16 mouse cellular contexts compared by ENCODE assay signal in genomic region chr9:25959082-25959481, GRCm38 (mm10).
DNase-seq lines count a peak whose midpoint lies in the region; ATAC-seq and TF ChIP-seq lines count a peak whose summit lies in the region.
"Had no signal": no experiment of that assay in that cellular context is flagged by ENCODE, and none has a peak within 500 bp of the region (broad histone marks: within the 10 kb centered on the region; RNA-seq: fewer than 3 reads in every experiment).

No protein-coding gene starts in this region.

- intact Hi-C loops in left cerebral cortex, postnatal 4 days (cut with DNase I) = no loop called here

- no peak for ATAC-seq in hindbrain, postnatal 0 days
- ATAC-seq in hindbrain, embryonic 13.5 days (ENCODE audit: low FRiP score) = no peak
- ATAC-seq in intestine, embryonic 15.5 days = no peak
- ATAC-seq: liver, postnatal 0 days had no signal

- no peak overlapping the region for H3K4me3 ChIP-seq in hindbrain, postnatal 0 days (ENCODE audit: low read length)
- no peak overlapping the region for H3K4me3 ChIP-seq in hindbrain, embryonic 13.5 days
- H3K4me3 ChIP-seq in intestine, embryonic 15.5 days (replicated peaks) = no peak overlapping the region
- H3K4me3 ChIP-seq: heart, embryonic 13.5 days; hindbrain, embryonic 12.5 days; neural tube, embryonic 13.5 days had no signal

- no peaks in the 10 kb centered on the region for H3K27me3 ChIP-seq in hindbrain, postnatal 0 days (ENCODE audit: insufficient read depth, low read length)
- no peaks in the 10 kb centered on the region for H3K27me3 ChIP-seq in hindbrain, embryonic 13.5 days
- no peaks in the 10 kb centered on the region for H3K27me3 ChIP-seq in intestine, embryonic 15.5 days (replicated peaks)
- H3K27me3 ChIP-seq: CH12.LX; heart, embryonic 13.5 days; hindbrain, embryonic 12.5 days; neural tube, embryonic 13.5 days had no signal

- no peak for TF ChIP-seq CTCF in hindbrain, postnatal 0 days (IDR thresholded peaks at IDR 0.05; ENCODE audit: low read depth)
- TF ChIP-seq CTCF in brain, embryonic 14.5 days (IDR thresholded peaks at IDR 0.05; ENCODE audit: borderline replicate concordance, extremely low read depth, insufficient read depth, insufficient read length) = no peak

- no peak overlapping the region for H3K4me2 ChIP-seq in hindbrain, postnatal 0 days (ENCODE audit: low read depth, low read length)
- no peak overlapping the region for H3K4me2 ChIP-seq in hindbrain, embryonic 13.5 days
- no peak overlapping the region for H3K4me2 ChIP-seq in intestine, embryonic 15.5 days (replicated peaks)
- H3K4me2 ChIP-seq: heart, embryonic 13.5 days; hindbrain, embryonic 12.5 days; neural tube, embryonic 13.5 days had no signal

- H3K4me1 ChIP-seq in hindbrain, postnatal 0 days (ENCODE audit: insufficient read depth, low read length) = no peaks in the 10 kb centered on the region
- H3K4me1 ChIP-seq in hindbrain, embryonic 13.5 days (replicated peaks) = no peaks in the 10 kb centered on the region
- no peaks in the 10 kb centered on the region for H3K4me1 ChIP-seq in intestine, embryonic 15.5 days (replicated peaks)
- H3K4me1 ChIP-seq: heart, embryonic 13.5 days; hindbrain, embryonic 12.5 days; neural tube, embryonic 13.5 days had no signal

- no peak overlapping the region for H3K9ac ChIP-seq in hindbrain, postnatal 0 days (replicated peaks; ENCODE audit: low read length)
- H3K9ac ChIP-seq in hindbrain, embryonic 13.5 days = no peak overlapping the region
- H3K9ac ChIP-seq in intestine, embryonic 15.5 days = no peak overlapping the region
- H3K9ac ChIP-seq: heart, embryonic 13.5 days; hindbrain, embryonic 12.5 days; liver, postnatal 0 days; neural tube, embryonic 13.5 days had no signal

- DNase-seq in hindbrain, postnatal 0 days (ENCODE audit: low spot score) = peak; percentile 66
- peak; percentile 74 for DNase-seq in brain, embryonic 14.5 days (ENCODE audit: low read depth)
- peak; percentile 2 to 38 for DNase-seq in frontal cortex, postnatal 36 days (ENCODE audit: low spot score in 2 of 2)
- peak; percentile 10 for DNase-seq in left cerebral cortex, postnatal 4 days
- DNase-seq in liver = no peak
- DNase-seq: adrenal gland, adult 8-10 months; gastrocnemius, postnatal 25 days; liver, postnatal 0 days; midbrain, embryonic 14.5 days had no signal

- no peaks in the 10 kb centered on the region for H3K36me3 ChIP-seq in hindbrain, postnatal 0 days (ENCODE audit: insufficient read depth, low read length)
- no peaks in the 10 kb centered on the region for H3K36me3 ChIP-seq in hindbrain, embryonic 13.5 days
- H3K36me3 ChIP-seq in intestine, embryonic 15.5 days = no peaks in the 10 kb centered on the region
- H3K36me3 ChIP-seq: heart, embryonic 13.5 days; hindbrain, embryonic 12.5 days; neural tube, embryonic 13.5 days had no signal

- no peak overlapping the region for H3K27ac ChIP-seq in hindbrain, postnatal 0 days
- H3K27ac ChIP-seq in hindbrain, embryonic 13.5 days = no peak overlapping the region
- no peak overlapping the region for H3K27ac ChIP-seq in intestine, embryonic 15.5 days
- H3K27ac ChIP-seq: heart, embryonic 13.5 days; hindbrain, embryonic 12.5 days; neural tube, embryonic 13.5 days; stomach, postnatal 0 days had no signal

- no peak for TF ChIP-seq POLR2A in brain, embryonic 14.5 days (IDR thresholded peaks at IDR 0.05; ENCODE audit: borderline replicate concordance, extremely low read depth, insufficient read depth, insufficient read length, poor library complexity, severe bottlenecking)

- 78% methylated on average over 2 of the region's 2 CpGs for WGBS in hindbrain, postnatal 0 days
- WGBS in hindbrain, embryonic 13.5 days = 95% methylated on average over 2 of the region's 2 CpGs
- WGBS in intestine, embryonic 15.5 days = 100% methylated on average over 2 of the region's 2 CpGs

- no peaks in the 10 kb centered on the region for H3K9me3 ChIP-seq in hindbrain, postnatal 0 days (ENCODE audit: low read length)
- H3K9me3 ChIP-seq in hindbrain, embryonic 13.5 days = no peaks in the 10 kb centered on the region
- no peaks in the 10 kb centered on the region for H3K9me3 ChIP-seq in intestine, embryonic 15.5 days
- H3K9me3 ChIP-seq: heart, embryonic 13.5 days; hindbrain, embryonic 12.5 days; neural tube, embryonic 13.5 days had no signal
